Mouse (Mus musculus) cerebellum, postnatal 10 days (tissue): ENCODE data around the gene Muc13.

ENCODE experiments used
- DNase-seq, 2 experiments: peaks; one replicate each; pipeline ENCODE4 v3.0.0; 2021; ENCODE audit warnings: mixed read lengths in 2 of 2

Muc13 gene

GRCm38 (mm10) chr16:33829301-33829831 is 35.5 kb downstream of the Muc13 start, which contains the start of gene Itgb5:
Gene Itgb5 (plus strand): TSS chr16:33829665.
- peak; percentile 55 to 65 for DNase-seq

- DNase-seq: peak; percentile 46 to 49
Measured at GRCm38 (mm10) chr16:33829842-33830511, 36.1 kb downstream of the Muc13 start.

- no peak for DNase-seq
Measured at GRCm38 (mm10) chr16:33830512-33831105, 36.8 kb downstream of the Muc13 start.

- no peak for DNase-seq
Measured at GRCm38 (mm10) chr16:33832057-33832456, 38.2 kb downstream of the Muc13 start.

GRCm38 (mm10) chr16:33832728-33833428 is 39.0 kb downstream of the Muc13 start:
- peak; percentile 22 to 33 for DNase-seq

GRCm38 (mm10) chr16:33833429-33833753 is 39.6 kb downstream of the Muc13 start:
- DNase-seq: no peak

- peak; percentile 24 to 34 for DNase-seq
Measured at GRCm38 (mm10) chr16:33833781-33834482, 40.1 kb downstream of the Muc13 start.

GRCm38 (mm10) chr16:33836676-33837075 is 42.8 kb downstream of the Muc13 start:
- DNase-seq: no peak

GRCm38 (mm10) chr16:33837191-33837590 is 43.4 kb downstream of the Muc13 start:
- no peak for DNase-seq

GRCm38 (mm10) chr16:33840616-33841015 is 46.8 kb downstream of the Muc13 start:
- no peak for DNase-seq

GRCm38 (mm10) chr16:33842081-33842880 is 48.4 kb downstream of the Muc13 start:
- DNase-seq: peak; percentile 43 to 54

GRCm38 (mm10) chr16:33844150-33844611 is 50.3 kb downstream of the Muc13 start:
- no peak for DNase-seq

- DNase-seq: no peak
Measured at GRCm38 (mm10) chr16:33844866-33845265, 51.0 kb downstream of the Muc13 start.

- no peak for DNase-seq
Measured at GRCm38 (mm10) chr16:33853271-33853670, 59.4 kb downstream of the Muc13 start.

- DNase-seq: peak in 1 of 2 experiments; percentile 23
Measured at GRCm38 (mm10) chr16:33858766-33859165, 64.9 kb downstream of the Muc13 start.

- no peak for DNase-seq
Measured at GRCm38 (mm10) chr16:33859380-33859779, 65.5 kb downstream of the Muc13 start.

- peak; percentile 96 to 98 for DNase-seq
Measured at GRCm38 (mm10) chr16:33859988-33860700, 66.3 kb downstream of the Muc13 start.

- DNase-seq: peak in 1 of 2 experiments; percentile 63
Measured at GRCm38 (mm10) chr16:33862406-33862805, 68.6 kb downstream of the Muc13 start.

GRCm38 (mm10) chr16:33863208-33863751 is 69.4 kb downstream of the Muc13 start:
- DNase-seq: peak in 1 of 2 experiments; percentile 57
